Mouse (Mus musculus): ENCODE data around the gene Ccdc57.

DNA sequence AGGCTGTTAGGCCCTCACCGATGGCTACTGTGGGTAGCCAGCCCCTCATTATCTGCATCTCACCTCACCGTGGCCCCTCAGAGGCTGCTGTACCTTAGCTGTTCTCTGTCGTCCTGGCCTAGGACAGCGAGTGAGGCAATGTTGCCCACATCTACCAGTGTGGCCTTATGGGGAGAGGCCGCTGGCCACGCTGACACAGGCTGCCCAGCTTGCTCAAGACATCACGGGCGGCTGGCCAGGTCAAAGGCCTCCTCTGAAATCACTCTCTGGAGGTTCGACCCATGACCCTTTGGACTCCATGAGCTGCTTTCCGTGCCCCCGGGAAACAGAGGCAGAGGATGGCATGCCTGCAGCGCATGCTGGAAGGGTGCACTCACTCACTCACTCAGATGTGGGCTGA lies 102.0 kb downstream of the Ccdc57 start:
- no peak for TF ChIP-seq CTCF (IDR thresholded peaks at IDR 0.05; ENCODE audit: control insufficient read depth, insufficient read depth, insufficient replicate concordance, low read depth, low read length)
- TF ChIP-seq POLR2A (IDR thresholded peaks at IDR 0.05; ENCODE audit: control insufficient read depth, low read depth, low read length) = no peak
